Mouse (Mus musculus) mouse trophoblast stem cell (cell line): ENCODE measurements around the gene Map3k20.

Experiments used
- in situ Hi-C, 2 experiments: fragments of 300-500 bp; cut with MseI, MboI; formaldehyde crosslinking; loops; 2 replicates in 1 of 2; 3 replicates in 1 of 2; pipeline ENCODE4 v1.15.1; 2025

Map3k20 gene

GRCm38 (mm10) chr2:72416095-72417080 is 131.0 kb downstream of the Map3k20 start:
- in situ Hi-C loops, result no loop called here

DNA sequence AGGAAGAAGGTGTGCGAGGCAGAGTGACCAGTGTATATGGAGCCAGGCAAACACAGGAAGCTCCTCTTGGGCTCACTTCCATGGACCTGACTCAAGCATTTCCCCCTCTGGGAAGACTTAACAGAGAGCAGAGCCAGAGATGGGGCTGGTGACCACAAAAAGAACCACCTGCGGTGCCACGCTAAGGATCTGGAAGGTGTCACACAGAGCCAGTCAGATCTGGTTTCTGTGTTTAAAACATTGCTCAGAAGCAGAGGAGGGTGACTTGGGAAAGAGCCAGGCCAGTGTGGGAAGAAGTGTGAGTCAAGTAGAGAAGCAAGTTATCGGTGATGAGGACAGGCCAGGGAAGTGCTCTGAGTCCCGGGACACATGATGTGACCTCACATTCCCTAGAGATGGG is 135.1 kb downstream of the Map3k20 start:
- in situ Hi-C loops, result no loop called here

- in situ Hi-C loops, result no loop called here
These were observed 139.2 kb downstream of the Map3k20 start for GRCm38 (mm10) chr2:72424656-72425055.

DNA sequence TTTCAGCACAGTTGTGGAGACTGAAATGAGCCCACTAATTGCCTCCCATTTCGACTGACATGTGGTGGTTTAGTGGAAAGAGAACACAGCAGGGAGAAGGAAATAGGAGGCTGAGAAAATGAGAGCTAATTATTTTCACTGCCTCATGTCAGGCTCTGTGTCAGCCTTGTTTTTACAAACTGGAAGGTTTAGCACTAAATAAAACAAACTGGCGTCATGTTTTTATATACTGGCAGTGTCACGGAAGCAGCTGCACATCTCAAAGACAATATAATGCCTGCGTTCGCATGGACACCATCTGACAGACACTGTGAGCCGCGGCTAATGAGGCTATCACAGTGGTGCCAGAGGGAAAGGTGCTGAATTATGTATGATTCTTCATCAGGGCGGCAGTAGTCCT is 141.3 kb downstream of the Map3k20 start:
- in situ Hi-C loops, result no loop called here

DNA sequence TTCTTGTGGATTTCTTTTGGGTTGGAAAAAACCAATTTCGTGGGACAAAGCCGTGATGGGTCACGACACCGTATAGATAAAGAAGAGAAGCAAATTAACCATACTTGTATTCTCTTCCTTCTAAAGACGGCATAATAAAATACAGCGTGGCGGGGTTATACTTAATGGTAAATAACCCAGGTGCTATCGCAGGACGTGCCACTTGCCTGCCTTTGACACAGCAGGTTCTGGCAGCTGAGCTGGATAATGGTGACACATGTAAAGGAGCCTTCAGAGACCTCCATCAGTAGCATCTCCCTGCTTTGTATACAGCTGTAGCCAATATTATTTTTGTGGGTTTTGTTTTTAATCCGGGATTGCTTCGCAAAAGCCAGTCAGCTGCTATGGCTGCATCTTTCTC is 141.9 kb downstream of the Map3k20 start:
- in situ Hi-C loops, result no loop called here

DNA sequence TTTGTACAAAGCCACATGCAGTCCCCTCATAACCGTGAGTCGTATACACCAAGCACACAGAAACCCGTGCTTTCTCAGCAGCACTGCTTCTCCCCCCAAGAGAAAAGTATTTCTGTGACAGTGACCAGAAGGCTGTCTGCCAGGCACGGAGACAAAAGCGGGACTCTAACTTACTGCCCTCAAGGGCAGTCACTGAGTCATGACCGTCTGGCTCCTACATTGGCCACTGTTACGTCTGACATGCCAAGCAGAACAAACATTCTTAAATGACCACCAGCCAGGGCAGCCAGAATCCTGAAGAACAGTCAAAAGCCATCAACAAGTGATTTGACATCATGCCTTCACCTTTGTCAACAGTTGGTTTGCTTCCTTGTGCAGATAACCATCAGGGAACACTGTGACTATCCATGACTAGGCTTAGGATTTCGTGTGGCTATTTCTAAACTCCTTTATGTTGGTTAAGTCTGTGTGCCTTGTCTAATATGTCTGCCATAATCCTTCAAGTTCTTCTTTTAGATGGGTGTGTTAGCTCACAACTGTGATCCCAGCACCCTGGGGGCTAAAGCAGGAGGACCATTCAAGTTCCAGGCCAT is 153.6 kb downstream of the Map3k20 start:
- in situ Hi-C loops, result no loop called here

DNA sequence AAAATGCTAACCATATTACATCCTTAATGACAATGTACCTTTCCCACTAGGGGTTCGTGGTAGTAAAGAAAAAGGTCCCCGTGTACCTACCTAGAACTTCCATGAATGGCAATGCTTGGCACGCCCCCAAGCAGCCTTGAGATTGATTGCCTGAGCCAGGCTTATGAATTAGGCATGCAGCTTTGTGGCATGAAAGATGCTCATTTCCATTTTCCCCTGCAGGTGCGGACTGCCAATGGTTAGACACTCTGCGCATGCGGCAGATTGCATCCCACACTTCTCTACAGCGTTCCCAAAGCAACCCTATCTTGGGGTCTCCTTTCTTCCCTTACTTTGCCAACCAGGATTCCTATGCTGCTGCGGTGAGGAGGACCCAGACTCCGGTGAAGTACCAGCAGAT is 155.6 kb downstream of the Map3k20 start:
- in situ Hi-C loops, result no loop called here

GRCm38 (mm10) chr2:72442825-72443224 is 157.4 kb downstream of the Map3k20 start:
- in situ Hi-C loops, result no loop called here

DNA sequence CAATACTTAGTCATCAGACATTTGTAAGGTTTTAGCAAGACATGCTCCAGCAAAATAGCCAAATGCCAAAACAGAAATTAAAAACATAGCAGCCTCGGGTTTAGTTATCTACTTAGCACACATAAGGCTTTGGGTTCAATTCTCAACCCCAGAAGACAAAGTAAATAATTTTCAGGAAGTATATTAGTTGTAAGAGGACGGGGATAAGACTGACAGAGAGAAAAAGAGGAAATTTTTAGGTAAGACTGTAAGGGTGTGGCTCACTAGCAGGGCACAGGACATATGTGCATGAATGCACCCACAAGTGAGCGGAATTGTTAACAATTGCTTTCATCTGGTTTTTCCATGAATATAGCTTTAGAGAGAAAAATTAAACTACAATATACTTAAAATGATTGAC is 158.5 kb downstream of the Map3k20 start:
- in situ Hi-C loops, result no loop called here

GRCm38 (mm10) chr2:72446106-72446505 is 160.7 kb downstream of the Map3k20 start:
- in situ Hi-C loops, result no loop called here

- in situ Hi-C loops, result no loop called here
These were observed 161.2 kb downstream of the Map3k20 start for GRCm38 (mm10) chr2:72446615-72447014.

- in situ Hi-C loops, result no loop called here
These were observed 168.1 kb downstream of the Map3k20 start for GRCm38 (mm10) chr2:72453563-72453962.

GRCm38 (mm10) chr2:72456189-72456588 is 170.8 kb downstream of the Map3k20 start:
- in situ Hi-C loops, result no loop called here

- in situ Hi-C loops, result no loop called here
These were observed 179.1 kb downstream of the Map3k20 start for GRCm38 (mm10) chr2:72464376-72465014.

- in situ Hi-C loops, result no loop called here
These were observed 182.2 kb downstream of the Map3k20 start for GRCm38 (mm10) chr2:72467604-72468003.

GRCm38 (mm10) chr2:72471415-72472070 is 186.1 kb downstream of the Map3k20 start:
- in situ Hi-C loops, result no loop called here

DNA sequence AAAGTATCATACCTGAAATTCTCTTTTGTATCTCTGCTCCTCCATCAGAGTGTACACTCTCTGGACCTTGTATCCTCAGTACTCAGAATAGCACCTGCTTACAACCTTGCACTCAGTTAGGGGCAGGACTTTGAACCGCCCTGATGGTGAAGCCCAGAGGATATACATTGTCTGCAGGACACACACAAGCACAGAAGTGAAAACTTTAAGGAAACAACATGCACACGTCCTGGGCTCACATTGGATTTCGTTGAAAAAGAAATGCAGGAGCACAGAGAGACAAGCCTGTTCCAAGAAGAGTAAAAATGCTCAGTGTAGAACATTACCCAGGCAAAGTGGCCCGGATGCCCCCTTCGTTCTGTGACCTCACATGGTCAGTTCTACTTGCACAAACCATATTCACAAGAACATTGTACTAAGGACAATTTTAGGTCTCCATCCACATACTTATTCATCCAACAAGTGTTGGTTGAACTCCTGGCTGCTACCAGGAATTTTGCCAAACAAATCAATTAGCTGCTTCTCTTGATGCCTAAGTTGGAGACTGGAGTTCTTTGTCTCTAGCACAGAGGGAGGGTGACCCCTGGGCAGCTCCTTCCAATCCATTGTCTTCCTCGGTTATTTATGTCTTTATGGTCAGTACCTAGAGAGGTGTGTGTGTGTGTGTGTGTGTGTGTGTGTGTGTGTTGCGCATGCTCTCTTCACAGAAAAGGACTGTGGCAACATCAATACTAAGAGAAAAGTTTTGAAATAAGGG is 189.3 kb downstream of the Map3k20 start:
- in situ Hi-C loops, result no loop called here

DNA sequence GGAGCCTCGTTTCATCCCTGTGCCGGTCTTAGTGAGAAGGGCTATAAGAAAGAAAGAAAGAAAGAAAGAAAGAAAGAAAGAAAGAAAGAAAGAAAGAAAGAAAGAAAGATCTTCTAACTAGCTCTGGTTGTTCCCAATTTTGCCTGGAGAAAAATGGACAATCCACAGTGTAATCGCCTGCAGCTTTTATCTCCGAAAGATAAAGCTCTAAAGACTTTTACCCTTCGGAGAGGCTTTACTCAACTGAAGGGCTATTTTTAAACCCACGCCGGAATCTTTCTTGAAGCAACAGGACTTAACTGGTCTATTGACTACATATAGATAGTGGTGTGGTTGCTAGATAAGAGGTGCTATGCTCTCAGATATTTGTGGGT is 190.0 kb downstream of the Map3k20 start:
- in situ Hi-C loops, result no loop called here

DNA sequence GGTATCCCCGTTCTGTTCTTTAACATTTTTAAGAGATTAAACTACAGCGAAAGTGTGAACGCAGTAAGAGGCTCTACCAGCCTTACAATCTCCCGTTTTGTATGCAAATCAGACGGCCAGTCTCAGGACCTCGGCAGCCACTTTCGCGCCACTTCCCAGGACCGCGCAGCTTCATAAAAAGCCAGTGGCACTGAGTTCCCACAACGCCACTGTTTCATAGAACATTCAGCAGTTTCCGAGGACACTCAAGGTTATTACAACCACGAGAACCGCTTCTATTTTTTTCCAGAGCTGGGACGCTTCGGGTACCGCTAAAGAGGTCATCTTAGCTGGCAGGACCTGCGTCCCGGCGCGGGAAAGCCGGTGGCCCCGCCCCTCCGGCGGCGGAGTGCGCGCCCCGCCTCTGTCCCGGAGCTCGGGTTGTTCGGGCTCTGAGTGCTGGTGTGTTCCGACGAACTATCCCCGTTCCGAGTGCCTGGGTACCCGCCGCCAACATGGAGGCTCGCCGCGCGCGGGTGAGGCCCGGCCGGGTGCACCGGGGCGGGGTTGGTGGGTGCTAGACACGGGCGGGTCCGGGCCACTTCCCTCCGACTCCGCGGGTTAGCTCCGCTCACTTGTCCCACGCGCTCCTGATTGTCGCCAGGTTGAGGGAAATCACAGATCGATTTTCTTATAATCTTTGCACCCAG is 190.5 kb downstream of the Map3k20 start, which contains the start of gene Cdca7:
Cdca7 (plus strand) TSS at position 363 of the 689 bp plus-strand sequence.
- in situ Hi-C loops, result no loop called here

GRCm38 (mm10) chr2:72476486-72477211 is 191.2 kb downstream of the Map3k20 start:
- in situ Hi-C loops, result no loop called here
